ENCODE assay signal across 8 mouse cellular contexts in genomic region chr3:68869691-68870567, GRCm38 (mm10). TPM values are rescaled to one million over a fixed set of nuclear protein-coding genes. Genes with fewer than 3 reads are reported as not detected.
DNase-seq lines count a peak whose midpoint lies in the region; ATAC-seq and TF ChIP-seq lines count a peak whose summit lies in the region.

No protein-coding gene starts in this region.

- H3K27me3 ChIP-seq in intestine, embryonic 16.5 days (replicated peaks; ENCODE audit: control insufficient read depth, insufficient read depth, low read length), result peaks cover 31% of the 10 kb centered on the region
- peaks cover 18% of the 10 kb centered on the region for H3K27me3 ChIP-seq in neural tube, embryonic 11.5 days (ENCODE audit: control insufficient read depth, insufficient read depth, low read length)

- no peaks in the 10 kb centered on the region for H3K36me3 ChIP-seq in intestine, embryonic 16.5 days (ENCODE audit: control insufficient read depth, insufficient read depth, low read length)
- H3K36me3 ChIP-seq in neural tube, embryonic 11.5 days (ENCODE audit: control insufficient read depth, insufficient read depth, low read length), result no peaks in the 10 kb centered on the region

- peak; percentile 81 for ATAC-seq in intestine, embryonic 16.5 days
- peak; percentile 73 for ATAC-seq in neural tube, embryonic 11.5 days (ENCODE audit: insufficient read depth, low FRiP score, low TSS enrichment)

- TF ChIP-seq POLR2A in brain, embryonic 14.5 days (IDR thresholded peaks at IDR 0.05; ENCODE audit: borderline replicate concordance, extremely low read depth, insufficient read depth, insufficient read length, poor library complexity, severe bottlenecking), result no peak

- peak overlapping the region; percentile 63 for H3K9ac ChIP-seq in intestine, embryonic 16.5 days (ENCODE audit: low read depth, low read length)
- H3K9ac ChIP-seq in neural tube, embryonic 11.5 days (ENCODE audit: low read length), result peak overlapping the region; percentile 68

- peak overlapping the region; percentile 66 for H3K4me3 ChIP-seq in intestine, embryonic 16.5 days (ENCODE audit: low read length)
- H3K4me3 ChIP-seq in neural tube, embryonic 11.5 days (ENCODE audit: low read depth, low read length), result peak overlapping the region; percentile 68

- peak; percentile 6 to 19 for DNase-seq in heart, adult 18-20 months
- DNase-seq in heart, adult 8-10 months (ENCODE audit: low spot score), result no peak
- DNase-seq in brain, embryonic 14.5 days (ENCODE audit: low read depth), result peak; percentile 72
- peak; percentile 16 to 22 for DNase-seq in frontal cortex, postnatal 25 days (ENCODE audit: low spot score in 2 of 2)
- DNase-seq in liver, result peak; percentile 37
- DNase-seq in neural tube, embryonic 11.5 days (ENCODE audit: low spot score), result peak; percentile 74
- peak; percentile 55 for DNase-seq in testis, postnatal 10 days (ENCODE audit: low spot score)

- no peaks in the 10 kb centered on the region for H3K9me3 ChIP-seq in intestine, embryonic 16.5 days (ENCODE audit: control insufficient read depth, low read length)
- no peaks in the 10 kb centered on the region for H3K9me3 ChIP-seq in neural tube, embryonic 11.5 days (ENCODE audit: control insufficient read depth, low read length)

- peaks cover 8% of the 10 kb centered on the region; the same call in 1 of the 2 replicates for H3K4me1 ChIP-seq in intestine, embryonic 16.5 days (ENCODE audit: control insufficient read depth, insufficient read depth, low read length)
- no peaks in the 10 kb centered on the region; the same call in 1 of the 2 replicates for H3K4me1 ChIP-seq in neural tube, embryonic 11.5 days (ENCODE audit: control insufficient read depth, insufficient read depth, low read length)

- H3K27ac ChIP-seq in intestine, embryonic 16.5 days (ENCODE audit: low read length), result no peak overlapping the region
- peak overlapping the region; percentile 60; the same call in 1 of the 2 replicates for H3K27ac ChIP-seq in neural tube, embryonic 11.5 days (ENCODE audit: low read depth, low read length)

- TF ChIP-seq CTCF in brain, embryonic 14.5 days (IDR thresholded peaks at IDR 0.05; ENCODE audit: borderline replicate concordance, extremely low read depth, insufficient read depth, insufficient read length), result peak; percentile 46; the same call in 1 of the 2 replicates

- under 1% methylated on average over 81 of the region's 96 CpGs for WGBS in intestine, embryonic 16.5 days
- WGBS in neural tube, embryonic 11.5 days, result under 1% methylated on average over 92 of the region's 96 CpGs

- peak overlapping the region; percentile 100 for H3K4me2 ChIP-seq in intestine, embryonic 16.5 days (ENCODE audit: low read depth, low read length)
- H3K4me2 ChIP-seq in neural tube, embryonic 11.5 days (ENCODE audit: low read depth), result peak overlapping the region; percentile 99

RNA-seq across cellular contexts. Expression of gene 1110032F04Rik, which starts 0.5 kb away (rescaled TPM):
- total RNA-seq in heart, adult 18-20 months (2021), result under 1 TPM; 0.54 to 0.82 TPM
- total RNA-seq in heart, adult 8-10 months (2022), result 1 to 10 TPM in 1 of 4 experiments, under 1 TPM in 3; 0.66 to 1.2 (median 0.76) TPM
- polyA plus RNA-seq in brain, embryonic 14.5 days (2012; rRNA removed), result 4.9 and 5.4 TPM in 2 replicates
- polyA plus RNA-seq in intestine, embryonic 16.5 days (2015; fragmentation: Nextera tagmentation; extraction: Ambion mirVana), result 0.43 and 0.66 TPM in 2 replicates
- polyA plus RNA-seq in neural tube, embryonic 11.5 days (2014; fragmentation: Nextera tagmentation; extraction: Ambion mirVana), result 3.3 and 3.6 TPM in 2 replicates
